Mouse (Mus musculus): Measurements from ENCODE around the gene Rpl29.

The Rpl29 gene

DNA sequence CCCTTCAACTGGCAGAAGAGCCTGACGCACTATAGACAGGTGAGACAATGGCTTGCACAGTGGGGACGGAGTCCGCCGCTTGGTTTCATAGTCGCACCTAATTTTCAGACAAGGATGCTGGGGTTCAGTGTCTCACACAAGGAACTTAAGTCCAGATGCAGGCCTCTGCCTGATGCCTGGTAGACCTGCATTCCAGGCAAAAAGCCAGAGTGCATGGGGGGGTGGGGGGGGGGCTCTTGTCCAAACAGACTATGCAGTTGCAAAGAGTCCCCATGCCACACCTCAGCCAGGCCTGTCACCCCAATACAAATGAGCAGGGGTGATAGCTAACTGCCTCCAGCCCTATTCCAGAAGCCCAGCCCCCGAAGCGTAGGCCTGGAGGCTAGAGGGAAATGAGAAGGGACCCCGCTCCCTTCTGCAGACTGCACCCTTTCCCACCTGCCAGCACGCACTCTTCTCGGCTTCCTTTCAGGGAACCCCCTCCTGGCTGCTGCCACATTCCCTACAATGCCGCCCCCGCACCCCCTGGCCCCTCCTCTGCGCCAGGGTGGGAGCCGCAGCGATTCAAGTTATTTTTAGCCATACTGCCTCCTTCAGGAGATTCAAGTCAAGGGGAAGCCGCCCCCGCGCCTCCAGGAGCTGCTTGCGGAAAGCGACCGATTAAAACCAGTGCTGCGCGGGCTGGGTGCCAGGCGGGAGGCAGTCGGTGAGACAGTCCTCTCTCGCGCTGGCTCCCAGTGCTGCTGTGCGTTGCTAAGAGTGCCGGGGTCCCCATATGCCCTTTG is 11.2 kb upstream of the Rpl29 start:
- DNase-seq, result peak; percentile 72

DNA sequence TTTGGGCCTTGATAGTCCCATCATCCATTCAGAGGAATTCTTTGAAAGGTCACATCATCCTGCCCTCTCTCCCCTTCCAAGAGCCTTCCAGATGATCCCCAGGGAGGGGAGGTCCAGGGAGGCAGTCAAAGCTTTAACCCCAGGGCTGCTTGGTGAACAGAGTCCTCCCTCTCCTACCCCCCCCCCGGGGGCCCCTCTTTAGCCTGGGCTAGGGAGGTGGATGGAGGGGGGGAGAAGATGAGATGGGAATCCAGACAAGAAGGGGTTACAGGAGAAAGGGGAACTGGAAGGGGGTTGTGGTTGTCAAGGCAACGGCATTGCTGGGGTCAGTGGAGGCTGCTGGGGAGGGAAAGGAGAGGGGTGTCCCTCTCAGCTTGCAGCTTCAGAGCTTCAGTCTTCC is 8.6 kb upstream of the Rpl29 start:
- no peak for DNase-seq

DNA sequence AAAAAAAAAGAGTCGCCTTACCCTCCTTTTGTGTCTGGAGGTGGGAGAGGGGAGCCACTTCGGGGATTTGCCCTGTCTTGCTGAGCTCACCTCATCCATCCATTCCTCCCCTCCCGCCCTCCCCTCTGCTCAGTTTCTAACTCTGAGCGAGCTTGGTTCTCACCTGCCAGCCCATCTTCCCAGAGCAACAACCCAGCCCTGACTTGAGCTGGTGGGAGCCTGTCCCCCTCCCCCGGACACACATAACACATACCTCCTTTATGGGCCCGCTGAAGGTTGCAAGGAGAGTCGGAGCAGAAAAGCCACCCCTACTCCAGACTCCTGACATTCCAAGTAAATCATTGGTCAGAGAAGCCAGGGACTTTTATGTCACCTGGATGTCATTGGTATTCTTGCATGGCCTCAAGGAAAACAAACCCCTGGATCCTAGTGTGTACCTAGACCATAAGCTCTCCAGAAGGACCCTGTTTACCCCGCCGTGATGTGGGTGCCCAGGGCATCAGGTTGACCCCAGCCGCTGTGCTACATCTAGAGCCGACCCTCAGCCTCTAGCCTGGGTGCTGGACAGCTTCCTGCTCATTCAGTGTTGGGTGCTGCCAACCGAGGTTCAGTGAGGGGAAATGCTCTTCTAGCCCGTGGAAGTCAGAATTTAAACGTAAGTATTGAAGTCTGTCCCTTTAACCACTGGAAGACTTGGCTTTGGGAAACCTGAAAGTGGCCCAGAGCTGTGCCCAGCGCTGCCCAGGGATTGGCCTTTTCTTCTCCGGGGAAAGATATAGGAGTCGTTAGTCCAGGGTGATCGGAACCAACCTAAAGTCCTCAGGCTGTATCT is 8.0 kb upstream of the Rpl29 start:
- DNase-seq, result no peak

DNA sequence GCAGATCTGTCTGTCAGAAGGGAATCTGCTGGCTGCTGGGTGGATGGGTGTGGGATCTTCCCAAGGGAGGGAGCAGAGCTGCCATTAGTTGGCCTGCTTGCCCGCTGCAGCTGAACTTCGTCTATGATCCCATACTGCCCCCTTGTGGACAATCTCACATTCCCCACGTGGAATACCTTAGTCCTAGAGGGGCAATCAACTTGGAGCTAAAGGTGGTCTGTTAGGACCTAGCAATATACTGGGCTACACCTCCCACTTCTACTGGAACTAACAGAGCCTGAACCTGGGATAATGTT is 7.4 kb upstream of the Rpl29 start:
- DNase-seq, result peak; percentile 83

DNA sequence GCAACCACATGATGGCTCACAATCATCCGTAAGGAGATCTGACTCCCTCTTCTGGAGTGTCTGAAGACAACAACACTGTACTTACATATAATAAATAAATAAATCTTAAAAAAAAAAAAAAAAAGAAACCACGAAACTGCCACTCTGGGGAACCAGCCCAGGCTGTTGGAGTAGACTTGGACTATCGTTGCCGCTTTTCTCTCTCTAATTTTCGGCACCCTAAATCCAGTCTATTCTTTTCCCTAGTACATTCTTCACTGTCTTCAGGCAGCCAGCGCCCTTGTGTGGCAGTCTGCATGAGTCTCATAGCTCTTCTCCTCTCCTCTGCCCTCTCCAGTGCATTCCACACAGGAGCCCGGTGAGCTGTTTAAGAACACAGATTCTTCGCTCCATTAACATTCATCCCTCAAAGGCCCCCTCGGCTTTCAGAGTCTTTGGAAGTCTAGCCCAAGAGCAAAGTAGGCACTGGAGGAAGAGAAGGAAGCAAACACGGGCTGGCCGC is 484 bp upstream of the Rpl29 start:
- DNase-seq, result no peak

DNA sequence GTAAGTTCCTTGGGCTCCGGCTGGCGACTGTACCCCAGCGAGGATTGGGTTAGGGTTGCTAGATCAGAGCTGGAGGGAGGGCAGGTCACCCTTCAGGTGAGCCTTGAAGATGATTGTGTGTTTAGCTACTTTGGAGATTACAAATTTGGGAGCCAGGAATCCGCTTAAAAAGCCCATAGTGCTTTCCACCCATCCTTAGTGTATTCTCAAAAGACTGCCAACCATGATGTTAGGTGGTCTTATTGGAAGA is 686 bp downstream of the Rpl29 start:
- no peak for DNase-seq

DNA sequence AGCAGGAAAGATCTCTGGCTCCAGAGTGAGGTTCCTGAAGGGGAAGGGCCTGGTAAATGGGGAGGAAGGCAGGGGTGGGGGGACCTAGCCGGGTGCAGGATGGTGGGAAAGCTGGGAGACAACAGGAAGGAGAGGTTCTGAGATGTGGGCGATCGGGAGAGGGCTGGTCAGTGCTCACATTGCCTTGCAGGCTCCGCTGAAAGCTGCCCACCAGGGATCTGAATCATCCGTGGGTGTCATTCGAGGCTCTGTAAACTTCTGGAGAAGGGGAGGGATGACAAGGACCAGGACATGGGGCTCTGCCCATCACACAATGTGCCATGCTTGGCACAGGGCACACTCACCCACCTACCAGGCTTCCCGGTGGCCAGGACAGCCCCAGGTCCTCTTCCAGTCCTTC is 4.1 kb downstream of the Rpl29 start:
- no peak for DNase-seq

DNA sequence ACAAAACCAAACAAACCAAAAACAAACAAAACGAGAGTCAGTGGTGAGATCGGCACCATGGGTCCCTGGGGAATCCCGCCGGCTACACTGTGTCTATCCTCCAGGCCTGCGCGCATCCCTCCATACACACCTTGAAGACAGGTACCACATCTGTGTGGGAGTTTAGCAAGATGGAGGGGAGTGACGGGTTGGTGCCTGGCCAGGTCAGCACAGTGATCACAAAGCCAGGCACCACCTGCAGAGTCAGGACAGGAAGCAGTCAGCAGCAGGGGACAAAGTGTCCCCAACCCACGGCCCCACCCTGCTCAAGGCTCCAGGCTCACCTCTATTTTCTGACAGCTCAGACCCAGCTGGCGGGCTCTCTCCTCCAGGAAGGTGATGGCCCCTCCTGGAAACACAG is 7.3 kb downstream of the Rpl29 start:
- no peak for DNase-seq

DNA sequence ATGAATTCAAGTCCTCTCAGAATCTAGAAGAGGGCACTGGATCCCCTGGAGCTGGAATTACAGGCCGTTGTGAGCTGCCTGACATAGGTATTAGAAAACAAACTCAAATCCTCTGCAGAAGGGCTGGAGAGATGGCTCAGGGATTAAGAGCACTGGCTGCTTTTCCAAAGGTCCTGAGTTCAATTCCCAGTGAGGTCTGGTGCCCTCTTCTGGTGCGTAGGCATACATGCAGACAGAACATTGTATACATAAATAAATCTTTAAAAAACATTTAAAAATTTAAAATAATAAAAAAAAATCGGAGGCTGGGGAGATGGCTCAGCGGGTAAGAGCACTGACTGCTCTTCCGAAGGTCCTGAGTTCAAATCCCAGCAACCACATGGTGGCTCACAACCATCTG is 13.4 kb downstream of the Rpl29 start:
- no peak for DNase-seq

DNA sequence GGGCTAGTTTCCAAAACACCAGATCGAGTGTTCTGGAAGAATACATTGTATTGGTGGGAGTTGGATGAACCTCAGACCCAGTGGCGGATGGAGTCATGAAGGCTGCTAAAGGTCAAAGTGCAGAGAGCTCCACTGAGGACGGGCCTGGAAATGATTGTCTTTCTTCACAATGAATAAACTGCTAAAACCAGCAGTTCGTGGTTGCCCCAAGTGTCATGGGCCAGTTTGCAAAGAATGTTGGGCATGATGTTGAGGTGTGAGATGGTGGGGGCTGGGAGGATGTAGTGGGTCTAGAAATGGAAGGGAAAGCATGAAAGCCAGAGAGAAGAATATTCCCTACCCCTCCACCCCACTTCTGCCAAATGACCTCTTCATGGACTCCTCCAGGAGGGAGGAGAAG is 15.6 kb downstream of the Rpl29 start:
- DNase-seq, result no peak

DNA sequence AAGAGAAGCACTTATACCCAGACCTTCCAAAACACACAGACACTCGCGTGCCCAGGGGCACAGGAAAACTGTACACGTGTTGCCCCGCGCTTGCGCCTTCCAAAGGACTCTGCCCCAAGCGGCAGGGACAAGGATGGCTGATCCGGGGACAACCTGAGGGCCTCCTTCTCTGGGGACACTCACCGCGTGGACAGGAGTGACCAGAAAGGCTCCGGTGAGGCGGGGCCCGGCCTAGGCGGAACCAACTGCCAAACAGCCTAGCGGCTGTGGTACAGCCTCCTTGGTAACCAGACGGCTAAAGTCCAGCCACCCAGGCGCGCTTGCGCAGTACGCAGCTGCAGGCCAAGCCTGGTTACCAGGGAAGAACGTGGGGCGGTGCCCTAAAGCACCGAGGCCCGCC is 18.1 kb downstream of the Rpl29 start, which contains the start of the genes Abhd14b and Abhd14a:
Abhd14b (plus strand) TSS at position 112 of the 400 bp plus-strand sequence.
Abhd14a (minus strand) TSS at position 331 of the 400 bp plus-strand sequence.
- DNase-seq, result peak; percentile 94

DNA sequence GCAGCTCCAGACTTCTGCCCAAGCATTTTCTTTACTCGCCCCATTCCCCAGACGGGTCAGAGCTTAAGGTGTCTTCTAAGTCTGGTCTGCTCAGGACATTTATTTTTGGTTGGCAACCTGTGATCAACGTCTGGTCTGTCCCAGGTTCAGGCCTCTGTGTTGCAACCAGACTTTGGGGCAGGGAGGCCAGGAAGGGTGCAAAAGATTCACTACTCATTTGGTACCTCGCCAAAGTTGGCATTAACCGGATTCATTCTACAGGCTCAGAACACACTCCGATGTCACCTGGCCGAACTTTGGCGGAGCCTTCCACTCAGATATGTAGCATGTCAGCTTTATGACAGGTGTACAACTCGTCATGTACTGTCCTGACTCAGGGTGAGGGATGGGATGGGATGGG is 18.7 kb downstream of the Rpl29 start:
- DNase-seq, result no peak

DNA sequence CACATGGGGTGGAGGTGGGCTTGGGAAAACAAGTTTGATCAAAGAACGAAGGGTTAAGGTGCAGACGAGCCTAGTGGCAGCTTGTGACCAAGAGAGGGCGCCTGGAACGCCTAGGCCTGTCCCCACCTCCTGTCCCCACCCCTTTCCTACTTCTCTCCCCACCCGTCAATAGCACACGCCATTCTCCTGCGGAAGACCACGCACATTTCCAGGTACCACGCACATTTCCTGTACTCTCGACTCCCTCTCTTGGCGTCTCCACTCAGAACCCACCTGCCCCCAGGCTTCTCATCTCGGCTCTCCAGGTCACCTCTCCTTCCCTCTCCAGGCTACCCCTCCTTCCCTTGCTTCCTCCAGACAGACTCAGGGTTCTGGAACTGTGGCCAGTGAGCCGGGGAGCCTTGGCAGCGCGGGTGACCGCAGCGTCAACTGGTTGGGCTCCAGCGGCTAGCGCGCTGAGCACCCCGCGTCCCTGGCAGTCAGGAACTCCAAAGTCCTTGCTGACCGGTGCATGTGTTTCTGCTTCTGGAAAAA is 19.3 kb downstream of the Rpl29 start:
- DNase-seq, result peak; percentile 81

DNA sequence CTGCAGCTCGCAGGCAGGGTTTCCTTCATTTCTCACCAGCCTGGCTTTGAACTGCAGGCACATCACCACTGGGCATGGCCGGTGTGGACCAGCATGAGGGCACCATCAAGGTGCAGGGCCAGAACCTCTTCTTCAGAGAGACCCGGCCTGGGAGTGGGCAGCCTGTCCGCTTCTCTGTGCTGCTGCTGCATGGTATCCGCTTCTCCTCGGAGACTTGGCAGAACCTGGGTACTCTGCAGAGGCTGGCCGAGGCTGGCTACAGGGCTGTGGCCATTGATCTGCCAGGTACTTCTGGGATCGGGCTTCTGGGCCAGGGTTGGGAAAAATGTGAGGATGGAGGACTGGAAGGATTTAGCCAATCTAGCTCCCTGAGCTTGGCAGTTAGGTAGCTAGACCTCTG is 20.7 kb downstream of the Rpl29 start:
- DNase-seq, result no peak

DNA sequence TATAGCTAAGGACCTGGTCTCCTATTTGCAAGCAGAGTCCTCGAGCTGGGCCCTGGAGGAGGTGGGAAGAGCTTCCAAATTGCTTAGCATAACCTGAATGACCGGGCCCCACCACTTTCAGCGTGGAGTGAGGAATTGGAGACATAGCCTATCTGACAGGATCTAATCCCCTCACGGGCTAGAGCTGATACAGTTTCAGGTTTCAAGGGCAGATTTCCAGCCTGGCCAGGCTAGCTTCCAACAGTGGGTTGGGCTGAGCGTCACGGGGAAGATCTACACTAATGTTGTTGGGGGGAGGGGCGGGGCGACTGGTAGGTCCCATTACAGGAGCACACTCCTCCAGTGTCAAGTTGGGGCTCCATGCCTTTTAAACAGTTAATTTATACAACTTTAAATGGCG is 21.4 kb downstream of the Rpl29 start:
- DNase-seq, result peak; percentile 71

DNA sequence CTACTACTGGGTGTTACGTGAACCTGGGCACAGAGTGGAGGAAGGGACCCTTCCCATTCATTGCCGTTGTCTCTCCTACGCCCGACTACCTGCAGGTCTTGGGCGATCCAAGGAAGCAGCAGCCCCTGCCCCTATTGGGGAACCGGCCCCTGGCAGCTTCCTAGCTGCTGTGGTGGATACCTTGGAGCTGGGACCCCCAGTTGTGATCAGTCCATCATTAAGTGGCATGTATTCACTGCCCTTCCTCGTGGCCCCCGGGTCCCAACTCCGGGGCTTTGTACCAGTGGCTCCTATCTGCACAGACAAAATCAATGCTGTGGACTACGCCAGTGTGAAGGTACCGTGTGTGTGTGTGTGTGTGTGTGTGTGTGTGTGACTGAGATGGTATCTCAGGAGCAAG is 22.0 kb downstream of the Rpl29 start:
- DNase-seq, result no peak

DNA sequence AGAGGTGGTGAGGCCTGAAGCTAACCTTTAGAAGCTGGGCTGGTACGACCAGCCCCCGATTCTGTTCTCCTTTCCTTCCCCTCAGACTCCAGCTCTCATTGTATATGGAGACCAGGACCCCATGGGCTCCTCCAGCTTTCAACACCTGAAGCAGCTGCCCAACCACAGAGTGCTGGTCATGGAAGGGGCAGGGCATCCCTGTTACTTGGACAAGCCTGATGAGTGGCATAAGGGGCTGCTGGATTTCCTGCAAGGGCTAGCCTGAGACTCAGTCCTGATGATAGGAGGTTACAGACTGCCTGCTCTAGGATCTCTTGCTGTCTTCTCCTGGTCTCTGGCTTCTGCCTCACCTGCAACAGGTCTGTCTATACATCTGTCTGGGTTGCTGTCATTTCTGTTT is 22.6 kb downstream of the Rpl29 start:
- no peak for DNase-seq

DNA sequence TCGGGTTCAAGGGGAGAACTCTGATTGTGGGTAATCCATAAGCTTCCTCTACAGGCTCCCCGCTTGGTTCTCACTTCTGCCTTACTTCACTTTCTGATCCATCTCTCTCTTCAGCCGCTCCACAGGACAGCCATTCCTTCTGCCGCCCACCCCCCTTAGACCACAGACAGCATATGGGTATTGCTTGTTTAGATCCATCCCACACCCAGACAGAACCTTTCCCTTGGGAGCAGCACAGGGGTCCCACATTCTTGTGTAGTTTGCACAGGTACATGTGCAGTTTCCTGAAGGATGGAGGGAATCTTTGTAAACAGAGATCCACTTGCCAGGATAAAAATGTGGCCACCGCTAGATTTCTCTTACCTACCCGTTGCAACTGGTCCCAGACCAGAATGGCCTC is 23.1 kb downstream of the Rpl29 start:
- no peak for DNase-seq

DNA sequence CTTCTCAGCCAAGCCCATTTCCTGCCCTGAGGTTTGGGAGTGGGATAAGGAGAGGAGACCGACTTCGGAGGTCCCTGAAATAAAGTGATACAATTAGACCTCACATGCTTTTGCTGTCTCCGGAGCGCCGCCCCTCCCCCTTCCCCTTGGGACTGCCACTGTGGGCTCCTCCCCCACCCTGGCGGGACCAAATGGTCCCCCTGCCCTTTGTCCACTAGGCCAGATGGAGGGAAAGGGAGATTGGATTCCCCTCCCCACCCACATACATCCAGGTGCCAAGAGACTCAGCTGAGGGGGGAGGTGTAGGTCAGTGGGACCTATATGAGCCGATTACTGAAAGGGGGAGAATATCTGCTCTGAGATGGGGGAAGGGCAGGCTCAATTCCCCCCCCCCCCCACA is 23.6 kb downstream of the Rpl29 start:
- DNase-seq, result peak; percentile 85

DNA sequence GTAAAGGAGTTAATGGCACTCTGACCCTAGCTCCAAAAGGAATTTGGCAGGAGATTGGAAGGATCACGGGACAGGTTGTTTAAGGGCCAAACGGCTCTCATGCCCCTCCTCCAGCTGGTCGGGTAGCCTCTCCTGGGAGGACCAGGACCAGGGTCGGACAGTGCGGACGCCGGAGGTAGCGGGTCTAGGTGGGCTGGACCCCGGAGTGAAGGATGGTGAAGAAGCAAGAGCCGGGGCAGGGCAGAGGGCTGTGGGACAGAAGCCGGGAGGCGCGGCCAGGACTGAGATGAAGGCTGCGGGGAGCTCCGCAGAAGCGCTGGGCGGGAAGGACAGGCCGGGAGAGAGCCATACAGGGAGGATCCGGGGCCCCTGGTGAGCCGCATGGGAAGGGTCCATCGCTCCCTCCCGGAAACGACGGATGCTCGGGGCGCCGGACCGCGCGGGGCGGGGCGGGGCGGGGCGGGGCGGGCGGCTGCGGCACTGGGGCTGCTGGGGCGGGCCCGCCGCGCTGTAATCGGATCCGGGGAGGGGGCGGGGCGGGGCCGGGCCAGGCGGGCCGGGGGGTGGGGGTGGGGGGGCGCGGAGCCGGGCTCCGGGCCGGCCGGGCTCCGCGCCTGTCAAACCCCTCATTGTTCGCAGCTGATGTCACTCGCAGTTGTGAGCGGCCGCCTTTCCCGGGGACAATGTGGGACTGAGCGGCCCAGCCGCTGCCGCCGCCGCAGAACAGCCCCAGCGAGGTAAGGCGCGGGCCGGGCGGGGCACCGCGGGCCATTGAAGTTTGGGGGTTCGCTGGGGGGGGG is 24.2 kb downstream of the Rpl29 start, which contains the start of gene Pcbp4:
Pcbp4 (plus strand) TSS at position 21 of the 800 bp plus-strand sequence.
- peak; percentile 75 for DNase-seq

DNA sequence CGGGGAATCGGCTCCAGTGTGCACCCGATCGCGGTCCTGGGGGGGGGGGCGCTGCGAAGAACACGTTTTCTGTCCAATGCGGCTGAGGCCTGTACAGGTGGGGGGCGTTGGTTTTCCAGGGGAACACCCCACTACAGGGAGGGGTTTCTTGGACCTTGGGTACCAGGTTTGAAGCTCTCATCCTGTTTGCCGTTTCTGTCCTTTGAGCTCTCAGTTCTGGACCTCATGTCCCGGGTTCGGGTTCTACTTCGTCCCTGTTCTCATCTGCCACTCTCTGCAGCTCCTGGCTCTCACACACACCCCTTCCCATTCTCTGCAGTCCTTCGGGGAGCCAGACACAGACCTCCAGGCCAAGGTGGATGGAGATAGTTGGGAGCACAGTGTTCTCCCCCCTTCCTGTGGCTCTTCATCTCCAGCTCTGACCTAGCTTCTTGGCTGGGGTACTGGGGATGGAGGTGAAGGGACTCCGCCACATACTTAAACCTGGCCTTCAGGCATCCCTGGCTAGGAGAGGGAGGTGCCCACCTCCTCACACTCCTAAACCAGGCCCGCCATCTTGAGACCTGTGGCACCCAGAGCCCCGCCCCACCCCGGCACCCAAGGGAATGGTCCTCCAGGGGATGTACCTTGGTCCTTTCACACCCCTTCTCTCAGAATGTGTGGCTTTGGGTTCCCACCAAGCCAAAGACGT is 25.0 kb downstream of the Rpl29 start:
- peak; percentile 57 for DNase-seq

DNA sequence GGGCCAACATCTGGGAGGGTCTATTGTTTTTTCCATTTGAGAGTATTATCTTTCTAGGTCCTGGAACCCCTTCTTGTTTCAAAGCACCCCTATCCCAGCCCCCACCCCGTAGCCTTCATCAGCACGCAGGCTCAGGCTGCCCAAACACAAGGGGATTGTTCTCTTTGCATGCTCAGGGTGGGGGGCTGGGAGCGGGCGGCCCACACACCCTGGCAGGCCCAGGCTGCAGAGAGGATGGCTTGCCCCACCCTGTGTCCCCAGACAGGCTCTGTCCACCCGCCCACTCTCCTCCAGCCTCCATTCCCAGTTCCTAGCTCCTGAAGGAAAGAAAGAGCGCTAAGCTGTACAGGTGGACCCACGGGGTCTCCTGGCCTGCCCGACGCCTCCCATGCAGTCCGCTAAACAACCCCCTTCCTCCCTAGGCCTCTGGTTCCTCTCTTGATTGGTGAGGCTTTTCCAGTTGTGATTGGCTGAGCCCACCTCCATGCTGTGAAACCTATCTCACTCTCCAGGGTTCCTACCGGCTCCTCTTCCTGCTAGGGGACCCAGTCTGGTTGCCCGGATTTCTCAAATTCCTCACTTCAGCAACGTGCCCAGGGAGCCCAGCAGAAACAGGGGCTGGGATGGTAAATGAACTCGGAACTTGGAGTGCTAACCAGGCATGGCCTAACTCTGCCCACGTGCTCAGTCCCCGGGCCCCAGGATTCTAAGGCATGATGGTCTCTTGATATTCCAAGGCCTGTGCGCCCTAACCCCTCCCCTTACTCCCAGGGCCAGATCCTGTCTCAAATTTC is 25.8 kb downstream of the Rpl29 start:
- DNase-seq, result peak; percentile 36

All from cerebellum, adult 8-10 months (tissue).